Mouse (Mus musculus): Measurements from ENCODE around the gene Mre11a. TPM values are rescaled to one million over a fixed set of nuclear protein-coding genes. Genes with fewer than 3 reads are reported as not detected.

Mre11a gene
- total and polyA plus RNA-seq, 3 experiments = 10.9 to 72.4 (median 44.7) TPM

GRCm38 (mm10) chr9:14835335-14836075, 51.1 kb downstream of the Mre11a start:
- DNase-seq (ENCODE audit: low spot score) (no peak), ATAC-seq (ENCODE audit: extremely low read depth, insufficient number of reproducible peaks, low FRiP score, poor library complexity, severe bottlenecking) (no peak)
- no peaks in the 10 kb centered on the region for H3K9me3 ChIP-seq (replicated peaks)
- peaks cover 77% of the 10 kb centered on the region for H3K36me3 ChIP-seq (replicated peaks)
- H3K27me3 ChIP-seq (ENCODE audit: insufficient read depth, low read length) = no peaks in the 10 kb centered on the region
- H3K4me1 ChIP-seq (ENCODE audit: insufficient read depth, low read depth, low read length) = no peaks in the 10 kb centered on the region
- TF ChIP-seq TAL1 (conservative IDR thresholded peaks at IDR 0.05; ENCODE audit: low read depth, low read length) = no peak
- no peak for TF ChIP-seq POLR2AphosphoS5 (IDR thresholded peaks at IDR 0.05; ENCODE audit: insufficient replicate concordance, low read depth, low read length)
- TF ChIP-seq CTCF (IDR thresholded peaks at IDR 0.05; ENCODE audit: low read depth, low read length) = no peak
- TF ChIP-seq GATA2 (IDR thresholded peaks at IDR 0.05; ENCODE audit: borderline replicate concordance, low read depth, low read length) = no peak
- TF ChIP-seq GATA1 (IDR thresholded peaks at IDR 0.05; ENCODE audit: borderline replicate concordance, low read length) = no peak
- H3K4me3 ChIP-seq (ENCODE audit: low read depth, low read length) = no peak overlapping the region

- TF ChIP-seq GATA2 (IDR thresholded peaks at IDR 0.05; ENCODE audit: borderline replicate concordance, low read depth, low read length) = no peak
- no peak for TF ChIP-seq POLR2AphosphoS5 (IDR thresholded peaks at IDR 0.05; ENCODE audit: insufficient replicate concordance, low read depth, low read length)
- TF ChIP-seq TAL1 (conservative IDR thresholded peaks at IDR 0.05; ENCODE audit: low read depth, low read length) = no peak
- TF ChIP-seq CTCF (IDR thresholded peaks at IDR 0.05; ENCODE audit: low read depth, low read length) = no peak
- no peak for TF ChIP-seq GATA1 (IDR thresholded peaks at IDR 0.05; ENCODE audit: borderline replicate concordance, low read length)
- Histone ChIP-seq H3K27me3 (ENCODE audit: insufficient read depth, low read length) (no peaks in the 10 kb centered on the region), H3K36me3 (replicated peaks) (peaks cover 54% of the 10 kb centered on the region), H3K4me1 (ENCODE audit: insufficient read depth, low read depth, low read length) (no peaks in the 10 kb centered on the region), H3K4me3 (ENCODE audit: low read depth, low read length) (no peak overlapping the region), H3K9me3 (replicated peaks) (no peaks in the 10 kb centered on the region)
- ATAC-seq (ENCODE audit: extremely low read depth, insufficient number of reproducible peaks, low FRiP score, poor library complexity, severe bottlenecking) = no peak
- no peak for DNase-seq (ENCODE audit: low spot score)
Observed at GRCm38 (mm10) chr9:14839527-14839926, 55.1 kb downstream of the Mre11a start.

GRCm38 (mm10) chr9:14839970-14840369, 55.5 kb downstream of the Mre11a start:
- Histone ChIP-seq H3K27me3 (ENCODE audit: insufficient read depth, low read length) (no peaks in the 10 kb centered on the region), H3K36me3 (replicated peaks) (peaks cover 50% of the 10 kb centered on the region), H3K9me3 (replicated peaks) (no peaks in the 10 kb centered on the region), H3K4me3 (ENCODE audit: low read depth, low read length) (no peak overlapping the region), H3K4me1 (ENCODE audit: insufficient read depth, low read depth, low read length) (no peaks in the 10 kb centered on the region)
- TF ChIP-seq CTCF (IDR thresholded peaks at IDR 0.05; ENCODE audit: low read depth, low read length) = no peak
- TF ChIP-seq TAL1 (conservative IDR thresholded peaks at IDR 0.05; ENCODE audit: low read depth, low read length) = no peak
- no peak for TF ChIP-seq GATA1 (IDR thresholded peaks at IDR 0.05; ENCODE audit: borderline replicate concordance, low read length)
- no peak for TF ChIP-seq GATA2 (IDR thresholded peaks at IDR 0.05; ENCODE audit: borderline replicate concordance, low read depth, low read length)
- no peak for TF ChIP-seq POLR2AphosphoS5 (IDR thresholded peaks at IDR 0.05; ENCODE audit: insufficient replicate concordance, low read depth, low read length)
- ATAC-seq (ENCODE audit: extremely low read depth, insufficient number of reproducible peaks, low FRiP score, poor library complexity, severe bottlenecking) (no peak), DNase-seq (ENCODE audit: low spot score) (no peak)

DNA sequence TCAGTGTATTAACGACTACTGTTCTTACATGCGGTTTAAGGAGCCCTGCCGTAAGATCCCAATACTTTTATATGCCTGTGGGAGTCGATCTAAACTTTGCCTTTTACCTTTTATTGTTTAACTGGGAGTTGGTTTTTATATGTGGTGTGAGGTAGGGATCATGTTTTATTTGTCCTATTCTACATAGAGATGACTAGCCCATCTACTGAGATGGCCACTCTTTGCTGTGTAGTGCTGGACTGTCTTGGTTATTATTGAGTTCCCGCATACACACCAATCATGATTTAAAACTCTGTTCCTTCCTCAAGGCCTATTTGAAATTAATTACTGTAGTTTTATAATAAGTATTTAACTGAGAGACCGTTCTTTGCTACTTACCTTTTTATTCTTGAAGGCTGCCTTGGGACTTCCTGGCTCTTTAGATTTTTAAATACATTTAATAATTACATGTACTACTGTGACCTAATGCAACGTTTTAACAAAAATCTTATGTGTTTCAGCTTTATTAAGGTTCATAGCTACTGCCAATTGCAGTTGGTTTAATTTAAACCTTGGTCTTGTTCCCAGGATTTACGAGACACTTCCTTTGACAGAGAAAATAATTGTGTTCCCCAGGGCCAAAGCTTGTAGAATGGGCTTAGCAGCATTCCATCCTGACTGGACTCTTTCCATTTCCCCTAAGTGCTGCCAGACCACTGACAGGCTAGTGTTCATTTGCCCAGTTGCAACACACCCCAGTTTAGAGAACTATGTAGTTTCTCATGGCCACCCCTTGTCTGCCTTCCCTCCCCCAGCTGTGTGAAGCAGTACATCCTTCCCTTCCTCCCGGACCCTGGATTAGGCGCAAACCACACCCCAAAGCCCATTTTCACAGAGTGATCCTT, 57.7 kb downstream of the Mre11a start:
- Histone ChIP-seq H3K9me3 (replicated peaks) (no peaks in the 10 kb centered on the region), H3K27me3 (ENCODE audit: insufficient read depth, low read length) (no peaks in the 10 kb centered on the region), H3K4me3 (ENCODE audit: low read depth, low read length) (no peak overlapping the region), H3K4me1 (ENCODE audit: insufficient read depth, low read depth, low read length) (no peaks in the 10 kb centered on the region), H3K36me3 (replicated peaks) (peaks cover 33% of the 10 kb centered on the region)
- TF ChIP-seq TAL1 (conservative IDR thresholded peaks at IDR 0.05; ENCODE audit: low read depth, low read length) (no peak), GATA2 (IDR thresholded peaks at IDR 0.05; ENCODE audit: borderline replicate concordance, low read depth, low read length) (no peak), POLR2AphosphoS5 (IDR thresholded peaks at IDR 0.05; ENCODE audit: insufficient replicate concordance, low read depth, low read length) (no peak), GATA1 (IDR thresholded peaks at IDR 0.05; ENCODE audit: borderline replicate concordance, low read length) (no peak), CTCF (IDR thresholded peaks at IDR 0.05; ENCODE audit: low read depth, low read length) (no peak)
- ATAC-seq (ENCODE audit: extremely low read depth, insufficient number of reproducible peaks, low FRiP score, poor library complexity, severe bottlenecking) = no peak
- DNase-seq (ENCODE audit: low spot score) = no peak

DNA sequence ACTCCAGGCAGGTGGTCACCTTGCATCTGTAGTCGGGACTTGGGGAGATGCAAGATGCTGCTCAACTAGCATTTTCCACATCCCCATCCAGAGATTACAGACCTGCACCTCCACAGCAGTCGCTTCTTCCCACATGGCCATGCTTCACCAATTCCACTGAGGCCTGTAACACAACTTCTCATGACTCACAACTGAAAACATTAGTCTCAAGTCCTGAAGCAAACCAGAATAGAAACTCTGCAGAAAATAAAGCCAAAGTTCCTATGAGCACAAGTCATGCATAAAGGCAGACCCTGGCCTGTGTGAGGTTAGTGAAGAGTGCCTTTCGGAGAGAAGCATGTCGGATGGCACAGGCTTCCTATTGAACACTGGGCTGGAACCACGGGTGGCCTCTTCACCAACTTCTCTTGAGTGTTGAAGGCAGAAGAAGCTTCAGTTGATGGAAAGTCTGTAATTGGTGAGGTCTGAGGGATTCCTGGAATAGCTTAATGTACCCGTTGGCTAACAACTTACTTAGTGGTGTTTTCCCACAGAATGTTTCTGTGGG, 58.9 kb downstream of the Mre11a start:
- DNase-seq (ENCODE audit: low spot score) = no peak
- no peak for ATAC-seq (ENCODE audit: extremely low read depth, insufficient number of reproducible peaks, low FRiP score, poor library complexity, severe bottlenecking)
- TF ChIP-seq GATA1 (IDR thresholded peaks at IDR 0.05; ENCODE audit: borderline replicate concordance, low read length) = no peak
- TF ChIP-seq POLR2AphosphoS5 (IDR thresholded peaks at IDR 0.05; ENCODE audit: insufficient replicate concordance, low read depth, low read length) = no peak

GRCm38 (mm10) chr9:14843901-14844300, 59.4 kb downstream of the Mre11a start:
- Histone ChIP-seq H3K9me3 (replicated peaks) (no peaks in the 10 kb centered on the region), H3K4me1 (ENCODE audit: insufficient read depth, low read depth, low read length) (no peaks in the 10 kb centered on the region), H3K27me3 (ENCODE audit: insufficient read depth, low read length) (no peaks in the 10 kb centered on the region), H3K4me3 (ENCODE audit: low read depth, low read length) (no peak overlapping the region), H3K36me3 (replicated peaks) (peaks cover 25% of the 10 kb centered on the region)
- TF ChIP-seq POLR2AphosphoS5 (IDR thresholded peaks at IDR 0.05; ENCODE audit: insufficient replicate concordance, low read depth, low read length) (no peak), GATA1 (IDR thresholded peaks at IDR 0.05; ENCODE audit: borderline replicate concordance, low read length) (no peak), CTCF (IDR thresholded peaks at IDR 0.05; ENCODE audit: low read depth, low read length) (no peak), GATA2 (IDR thresholded peaks at IDR 0.05; ENCODE audit: borderline replicate concordance, low read depth, low read length) (no peak), TAL1 (conservative IDR thresholded peaks at IDR 0.05; ENCODE audit: low read depth, low read length) (no peak)
- ATAC-seq (ENCODE audit: extremely low read depth, insufficient number of reproducible peaks, low FRiP score, poor library complexity, severe bottlenecking) = no peak
- DNase-seq (ENCODE audit: low spot score) = no peak

More for the DNA sequence above, 58.9 kb downstream of the Mre11a start:
- Histone ChIP-seq H3K4me1 (ENCODE audit: insufficient read depth, low read depth, low read length) (no peaks in the 10 kb centered on the region), H3K27me3 (ENCODE audit: insufficient read depth, low read length) (no peaks in the 10 kb centered on the region), H3K36me3 (replicated peaks) (peaks cover 25% of the 10 kb centered on the region), H3K9me3 (replicated peaks) (no peaks in the 10 kb centered on the region), H3K4me3 (ENCODE audit: low read depth, low read length) (no peak overlapping the region)
